Mouse (Mus musculus) heart, postnatal 0 days (tissue): ENCODE measurements around the gene Gm4884. TPM values are rescaled to one million over a fixed set of nuclear protein-coding genes. Genes with fewer than 3 reads are reported as not detected.
"Not testable (repeated sequence)": the region's sequence is repeated elsewhere in the genome, so short reads cannot be mapped to it uniquely, and the experiment has no call there.

Source experiments
- ATAC-seq: fragments of 200-750 bp; cut with Nextera tagmentation; 2 replicates; pipeline ENCODE4 v1.8.0; 2017; ENCODE audit warnings: low read depth, moderate number of reproducible peaks, moderate library complexity; ENCODE audit not compliant: insufficient read depth
- DNase-seq: peaks from one replicate; pipeline ENCODE4 v3.0.0-alpha.2; 2016; ENCODE audit warnings: low spot score
- H3K27ac ChIP-seq: fragments of 300-500 bp; sonication (generic); 2 replicates; pipeline ENCODE4 v1.5.1; 2014; ENCODE audit warnings: low read depth, mild to moderate bottlenecking
- H3K27me3 ChIP-seq: fragments of 300-500 bp; sonication (generic); 2 replicates; pipeline ENCODE4 v1.6.1; 2014; ENCODE audit warnings: low read length, mixed read lengths; ENCODE audit not compliant: control insufficient read depth, insufficient read depth
- H3K36me3 ChIP-seq: fragments of 300-500 bp; sonication (generic); replicated peaks from 2 replicates; pipeline ENCODE4 v1.6.1; 2014; ENCODE audit warnings: low read length, mixed read lengths; ENCODE audit not compliant: control insufficient read depth, insufficient read depth
- H3K4me1 ChIP-seq: fragments of 300-500 bp; sonication (generic); 2 replicates; pipeline ENCODE4 v1.6.1; 2014; ENCODE audit warnings: antibody characterized with exemption; ENCODE audit not compliant: control insufficient read depth, insufficient read depth
- H3K4me2 ChIP-seq: fragments of 300-500 bp; sonication (generic); 2 replicates; pipeline ENCODE4 v1.6.1; 2014; ENCODE audit warnings: low read depth, mild to moderate bottlenecking, low read length, moderate library complexity
- H3K4me3 ChIP-seq: fragments of 300-500 bp; sonication (generic); 2 replicates; pipeline ENCODE4 v1.5.1; 2014; ENCODE audit warnings: low read depth, low read length
- H3K9ac ChIP-seq: fragments of 300-500 bp; sonication (generic); replicated peaks from 2 replicates; pipeline ENCODE4 v1.6.1; 2014; ENCODE audit warnings: low read depth, low read length, mixed read lengths
- H3K9me3 ChIP-seq: fragments of 300-500 bp; sonication (generic); replicated peaks from 2 replicates; pipeline ENCODE4 v1.6.1; 2016; ENCODE audit warnings: low read length; ENCODE audit not compliant: control insufficient read depth
- CTCF ChIP-seq: IDR thresholded peaks from 2 replicates; pipeline ENCODE4 v1.5.1; 2016; ENCODE audit warnings: antibody characterized with exemption, control low read depth, low read depth
- WGBS: fragments of 180-500 bp; shearing (Covaris S2); extraction: QIAGEN DNeasy Blood & Tissue Kit; methylation state at CpG from one replicate; pipeline ENCODE4 v1.1.7; 2014; 5-methylcytosine and 5-hydroxymethylcytosine counted together
- polyA plus RNA-seq: library from polyadenylated mRNA; unstranded; fragments of >200 nt; fragmentation: Nextera tagmentation; extraction: Ambion mirVana; gene quantifications from 2 replicates; pipeline ENCODE4 v1.2.1, GENCODE M21; 2015
- total RNA-seq: library from RNA; depleted of rRNA; stranded (reverse); fragments of >200 nt; gene quantifications from 2 replicates; pipeline ENCODE4 v1.2.3, GENCODE M21; 2014; ENCODE audit warnings: low replicate concordance; rRNA removed

The Gm4884 gene
- total RNA-seq (not detected in 2 replicates), polyA plus RNA-seq (not detected in 2 replicates)

- not testable (repeated sequence) for H3K9ac ChIP-seq, DNase-seq, H3K27me3 ChIP-seq, H3K36me3 ChIP-seq, ATAC-seq, H3K4me2 ChIP-seq, H3K9me3 ChIP-seq, H3K4me3 ChIP-seq, H3K27ac ChIP-seq, H3K4me1 ChIP-seq
- WGBS, result 78% methylated on average over 1 of the region's 1 CpGs
Measured at GRCm38 (mm10) chr7:41032419-41032818, at the start of gene Gm4884. Gene Gm4884 (plus strand): TSS chr7:41032719.

- Histone ChIP-seq H3K4me3 (no peak within 1 kb of the TSS), H3K9me3 (peaks cover under 1% of the 10 kb centered on the region; the same call in 1 of the 2 replicates), H3K4me2 (no peak within 1 kb of the TSS), H3K27me3 (no peaks in the 10 kb centered on the region), H3K36me3 (no peaks in the 10 kb centered on the region), H3K9ac (no peak within 1 kb of the TSS), H3K27ac (no peak within 1 kb of the TSS), H3K4me1 (no peaks in the 10 kb centered on the region)
- TF ChIP-seq CTCF, result no peak
- WGBS, result 61% methylated on average over 1 of the region's 1 CpGs
- no peak for ATAC-seq
- no peak for DNase-seq
Measured at GRCm38 (mm10) chr7:40987243-40987642, 45.3 kb upstream of the Gm4884 start, which contains the start of gene 4930433I11Rik. Gene 4930433I11Rik (plus strand): TSS chr7:40987543.

- H3K27me3 ChIP-seq, H3K4me3 ChIP-seq, H3K4me1 ChIP-seq, H3K27ac ChIP-seq, H3K9me3 ChIP-seq, DNase-seq, ATAC-seq, H3K9ac ChIP-seq, H3K4me2 ChIP-seq, H3K36me3 ChIP-seq: not testable (repeated sequence)
- 41% methylated on average over 3 of the region's 3 CpGs for WGBS
Measured at GRCm38 (mm10) chr7:41044058-41044457, 11.5 kb downstream of the Gm4884 start.

Other genes with a start within 250 kb of the Gm4884 start
- not detected in 2 replicates for gene Vstm2b, start 134.4 kb upstream of the Gm4884 start, total RNA-seq
- 0.22 TPM in 1 of 2 replicates, not detected in the other for gene Vstm2b, start 134.4 kb upstream of the Gm4884 start, polyA plus RNA-seq
- not detected in 2 replicates for gene 4930433I11Rik, start 45.2 kb upstream of the Gm4884 start, total RNA-seq
- not detected in 2 replicates for gene 4930433I11Rik, start 45.2 kb upstream of the Gm4884 start, polyA plus RNA-seq
- gene Gm5592, start 121.1 kb downstream of the Gm4884 start, total RNA-seq, result not detected in 2 replicates
- not detected in 2 replicates for gene Gm5592, start 121.1 kb downstream of the Gm4884 start, polyA plus RNA-seq